Mouse (Mus musculus) hematopoietic multipotent progenitor cell, adult 10-12 weeks (in vitro differentiated cells): Measurements from ENCODE around the gene Efs. TPM values are rescaled to one million over a fixed set of nuclear protein-coding genes. Genes with fewer than 3 reads are reported as not detected.

Source experiments
- polyA plus RNA-seq: library from polyadenylated mRNA; stranded (reverse); fragments of >175 nt; gene quantifications from 2 replicates; pipeline ENCODE4 v1.2.3, GENCODE M21; 2012; ENCODE audit warnings: low replicate concordance

Efs gene
- 0.06 TPM in 1 of 2 replicates, not detected in the other for polyA plus RNA-seq

GRCm38 (mm10) chr14:54925349-54926342 is at the start of gene Efs:
TSS of gene Efs (minus strand) at chr14:54926126.

GRCm38 (mm10) chr14:54966320-54966977 is 40.5 kb upstream of the Efs start, which contains the start of gene Myh6:
TSS of gene Myh6 (minus strand) at chr14:54966927.

GRCm38 (mm10) chr14:54935904-54936830 is 10.2 kb upstream of the Efs start, which contains the start of gene Cmtm5:
TSS of gene Cmtm5 (plus strand) at chr14:54936261.

GRCm38 (mm10) chr14:54932645-54933150 is 6.8 kb upstream of the Efs start, which contains the start of gene Il25:
TSS of gene Il25 (plus strand) at chr14:54932695.

GRCm38 (mm10) chr14:54912886-54913285 is 13.0 kb downstream of the Efs start, which contains the start of gene Slc22a17:
TSS of gene Slc22a17 (minus strand) at chr14:54913132.

GRCm38 (mm10) chr14:54892200-54892599 is 33.7 kb downstream of the Efs start, which contains the start of gene Pabpn1:
TSS of gene Pabpn1 (plus strand) at chr14:54892500.

GRCm38 (mm10) chr14:54883154-54884021 is 42.5 kb downstream of the Efs start, which contains the start of the genes Bcl2l2 and Gm20521:
TSS of gene Bcl2l2 (plus strand) at chr14:54883377.
TSS of gene Gm20521 (plus strand) at chr14:54883441.

GRCm38 (mm10) chr14:54877048-54877715 is 48.7 kb downstream of the Efs start, which contains the start of gene Ppp1r3e:
TSS of gene Ppp1r3e (minus strand) at chr14:54877550.

GRCm38 (mm10) chr14:54870861-54871260 is 55.1 kb downstream of the Efs start, which contains the start of gene Homez:
TSS of gene Homez (minus strand) at chr14:54870961.

Other genes with a start within 250 kb of the Efs start
- gene 1700123O20Rik, start 239.9 kb downstream of the Efs start, polyA plus RNA-seq: 29.2 and 79.7 TPM in 2 replicates
- 401 and 647 TPM in 2 replicates for gene Acin1, start 239.2 kb downstream of the Efs start, polyA plus RNA-seq
- gene Gm29776, start 227.3 kb downstream of the Efs start, polyA plus RNA-seq: not detected in 2 replicates
- gene Cebpe, start 214.0 kb downstream of the Efs start, polyA plus RNA-seq: 4.6 and 20.0 TPM in 2 replicates
- 12.8 and 14.2 TPM in 2 replicates for gene Slc7a8, start 144.2 kb downstream of the Efs start, polyA plus RNA-seq
- not detected in 2 replicates for gene Rnf212b, start 112.0 kb downstream of the Efs start, polyA plus RNA-seq
- gene Homez, start 55.2 kb downstream of the Efs start, polyA plus RNA-seq: 1.7 and 3.1 TPM in 2 replicates
- 0.82 and 2.3 TPM in 2 replicates for gene Ppp1r3e, start 48.6 kb downstream of the Efs start, polyA plus RNA-seq
- 24.0 and 71.9 TPM in 2 replicates for gene Bcl2l2, start 42.7 kb downstream of the Efs start, polyA plus RNA-seq
- gene Gm20521, start 42.7 kb downstream of the Efs start, polyA plus RNA-seq: 2.2 and 6.6 TPM in 2 replicates
- 167 and 309 TPM in 2 replicates for gene Pabpn1, start 33.6 kb downstream of the Efs start, polyA plus RNA-seq
- gene Slc22a17, start 13.0 kb downstream of the Efs start, polyA plus RNA-seq: 7.8 and 15.8 TPM in 2 replicates
- not detected in 2 replicates for gene Il25, start 6.6 kb upstream of the Efs start, polyA plus RNA-seq
- not detected in 2 replicates for gene Cmtm5, start 10.1 kb upstream of the Efs start, polyA plus RNA-seq
- gene Myh6, start 40.8 kb upstream of the Efs start, polyA plus RNA-seq: not detected in 2 replicates
- gene Gm17428, start 50.8 kb upstream of the Efs start, polyA plus RNA-seq: not detected in 2 replicates
- gene Myh7, start 68.5 kb upstream of the Efs start, polyA plus RNA-seq: 0.16 TPM in 1 of 2 replicates, not detected in the other
- 29.2 and 46.7 TPM in 2 replicates for gene Ngdn, start 89.3 kb upstream of the Efs start, polyA plus RNA-seq
- gene Zfhx2, start 166.2 kb upstream of the Efs start, polyA plus RNA-seq: 26.3 and 73.3 TPM in 2 replicates
- gene Thtpa, start 168.7 kb upstream of the Efs start, polyA plus RNA-seq: 2.9 and 3.8 TPM in 2 replicates
- 38.2 and 39.8 TPM in 2 replicates for gene Ap1g2, start 180.5 kb upstream of the Efs start, polyA plus RNA-seq
- gene Jph4, start 190.8 kb upstream of the Efs start, polyA plus RNA-seq: 0.03 and 0.09 TPM in 2 replicates